Mouse (Mus musculus) heart, postnatal 0 days (tissue): ENCODE results near the gene Zfp260. TPM values are rescaled to one million over a fixed set of nuclear protein-coding genes. Genes with fewer than 3 reads are reported as not detected.
A peak's percentile ranks its signal among the peaks of the same experiment; 100 is the strongest.

Experiments
- ATAC-seq: fragments of 200-750 bp; cut with Nextera tagmentation; 2 replicates; pipeline ENCODE4 v1.8.0; 2017; ENCODE audit warnings: low read depth, moderate number of reproducible peaks, moderate library complexity; ENCODE audit not compliant: insufficient read depth
- DNase-seq: peaks from one replicate; pipeline ENCODE4 v3.0.0-alpha.2; 2016; ENCODE audit warnings: low spot score
- H3K27ac ChIP-seq: fragments of 300-500 bp; sonication (generic); 2 replicates; pipeline ENCODE4 v1.5.1; 2014; ENCODE audit warnings: low read depth, mild to moderate bottlenecking
- H3K27me3 ChIP-seq: fragments of 300-500 bp; sonication (generic); 2 replicates; pipeline ENCODE4 v1.6.1; 2014; ENCODE audit warnings: low read length, mixed read lengths; ENCODE audit not compliant: control insufficient read depth, insufficient read depth
- H3K36me3 ChIP-seq: fragments of 300-500 bp; sonication (generic); replicated peaks from 2 replicates; pipeline ENCODE4 v1.6.1; 2014; ENCODE audit warnings: low read length, mixed read lengths; ENCODE audit not compliant: control insufficient read depth, insufficient read depth
- H3K4me1 ChIP-seq: fragments of 300-500 bp; sonication (generic); 2 replicates; pipeline ENCODE4 v1.6.1; 2014; ENCODE audit warnings: antibody characterized with exemption; ENCODE audit not compliant: control insufficient read depth, insufficient read depth
- H3K4me2 ChIP-seq: fragments of 300-500 bp; sonication (generic); 2 replicates; pipeline ENCODE4 v1.6.1; 2014; ENCODE audit warnings: low read depth, mild to moderate bottlenecking, low read length, moderate library complexity
- H3K4me3 ChIP-seq: fragments of 300-500 bp; sonication (generic); 2 replicates; pipeline ENCODE4 v1.5.1; 2014; ENCODE audit warnings: low read depth, low read length
- H3K9ac ChIP-seq: fragments of 300-500 bp; sonication (generic); replicated peaks from 2 replicates; pipeline ENCODE4 v1.6.1; 2014; ENCODE audit warnings: low read depth, low read length, mixed read lengths
- H3K9me3 ChIP-seq: fragments of 300-500 bp; sonication (generic); replicated peaks from 2 replicates; pipeline ENCODE4 v1.6.1; 2016; ENCODE audit warnings: low read length; ENCODE audit not compliant: control insufficient read depth
- CTCF ChIP-seq: IDR thresholded peaks from 2 replicates; pipeline ENCODE4 v1.5.1; 2016; ENCODE audit warnings: antibody characterized with exemption, control low read depth, low read depth
- EP300 ChIP-seq: IDR thresholded peaks from 2 replicates; pipeline ENCODE4 v1.6.1; 2016; ENCODE audit warnings: antibody characterized with exemption, low read depth
- WGBS: fragments of 180-500 bp; shearing (Covaris S2); extraction: QIAGEN DNeasy Blood & Tissue Kit; methylation state at CpG from one replicate; pipeline ENCODE4 v1.1.7; 2014; 5-methylcytosine and 5-hydroxymethylcytosine counted together
- polyA plus RNA-seq: library from polyadenylated mRNA; unstranded; fragments of >200 nt; fragmentation: Nextera tagmentation; extraction: Ambion mirVana; gene quantifications from 2 replicates; pipeline ENCODE4 v1.2.1, GENCODE M21; 2015
- total RNA-seq: library from RNA; depleted of rRNA; stranded (reverse); fragments of >200 nt; gene quantifications from 2 replicates; pipeline ENCODE4 v1.2.3, GENCODE M21; 2014; ENCODE audit warnings: low replicate concordance

The Zfp260 gene
- total and polyA plus RNA-seq, 2 experiments from 2014 or later: 33.1 to 54.6 TPM

DNA sequence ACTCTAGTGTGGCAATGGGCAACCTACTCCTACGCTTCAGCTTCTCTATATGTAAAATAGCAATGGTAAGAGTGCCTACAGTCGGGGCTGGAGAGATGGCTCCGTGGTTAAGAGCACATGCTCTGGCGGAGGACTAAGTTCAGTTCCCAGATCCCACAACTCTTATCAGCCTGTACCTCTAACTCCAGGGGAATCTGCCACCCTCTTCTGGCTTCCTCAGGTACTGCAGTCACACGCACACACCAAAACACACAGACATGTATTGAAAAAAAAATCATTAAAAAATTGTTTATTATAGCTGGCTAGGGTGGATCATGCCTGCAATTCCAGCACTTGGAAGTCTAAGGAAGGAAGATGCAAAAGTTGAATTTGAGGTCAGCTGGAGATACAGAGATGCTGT lies 32.1 kb upstream of the Zfp260 start:
- WGBS: 93% methylated on average over 5 of the region's 5 CpGs
- ATAC-seq: no peak
- Histone ChIP-seq H3K9me3 (no peaks in the 10 kb centered on the region), H3K27ac (no peak overlapping the region), H3K9ac (no peak overlapping the region), H3K27me3 (no peaks in the 10 kb centered on the region), H3K4me2 (no peak overlapping the region), H3K4me1 (no peaks in the 10 kb centered on the region), H3K36me3 (peaks cover 14% of the 10 kb centered on the region; the same call in 1 of the 2 replicates), H3K4me3 (no peak overlapping the region)
- DNase-seq: no peak
- TF ChIP-seq EP300 (no peak), CTCF (peak; percentile 19; the same call in 1 of the 2 replicates)

DNA sequence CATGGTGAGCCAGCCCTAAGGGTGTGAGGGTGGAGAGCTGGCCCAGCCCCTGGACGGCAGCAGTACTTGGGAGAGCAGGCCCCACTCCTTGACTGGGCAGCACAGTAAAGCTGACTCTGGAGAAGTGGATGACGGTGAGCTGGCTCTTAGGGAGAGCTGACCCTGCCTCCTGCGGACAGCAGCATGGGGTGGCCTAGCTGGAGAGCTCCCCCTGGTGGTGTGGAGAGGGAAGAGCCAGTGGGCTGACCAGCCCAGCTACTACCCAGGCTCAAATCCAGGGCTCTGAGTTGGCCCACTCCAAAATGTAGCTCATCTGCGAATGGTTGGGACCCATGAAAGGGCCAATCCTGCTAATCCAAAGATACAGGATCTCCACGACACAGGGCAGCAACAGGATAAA lies 30.0 kb upstream of the Zfp260 start:
- Histone ChIP-seq H3K4me3 (no peak overlapping the region), H3K4me2 (no peak overlapping the region), H3K27me3 (no peaks in the 10 kb centered on the region), H3K4me1 (no peaks in the 10 kb centered on the region), H3K9me3 (no peaks in the 10 kb centered on the region), H3K27ac (no peak overlapping the region), H3K9ac (no peak overlapping the region), H3K36me3 (peaks cover 10% of the 10 kb centered on the region; the same call in 1 of the 2 replicates)
- TF ChIP-seq EP300: no peak
- TF ChIP-seq CTCF: 0 out of 2 replicates have a peak, but pooled peaks have one; percentile 2
- ATAC-seq (no peak), DNase-seq (no peak)
- WGBS: 82% methylated on average over 5 of the region's 5 CpGs

DNA sequence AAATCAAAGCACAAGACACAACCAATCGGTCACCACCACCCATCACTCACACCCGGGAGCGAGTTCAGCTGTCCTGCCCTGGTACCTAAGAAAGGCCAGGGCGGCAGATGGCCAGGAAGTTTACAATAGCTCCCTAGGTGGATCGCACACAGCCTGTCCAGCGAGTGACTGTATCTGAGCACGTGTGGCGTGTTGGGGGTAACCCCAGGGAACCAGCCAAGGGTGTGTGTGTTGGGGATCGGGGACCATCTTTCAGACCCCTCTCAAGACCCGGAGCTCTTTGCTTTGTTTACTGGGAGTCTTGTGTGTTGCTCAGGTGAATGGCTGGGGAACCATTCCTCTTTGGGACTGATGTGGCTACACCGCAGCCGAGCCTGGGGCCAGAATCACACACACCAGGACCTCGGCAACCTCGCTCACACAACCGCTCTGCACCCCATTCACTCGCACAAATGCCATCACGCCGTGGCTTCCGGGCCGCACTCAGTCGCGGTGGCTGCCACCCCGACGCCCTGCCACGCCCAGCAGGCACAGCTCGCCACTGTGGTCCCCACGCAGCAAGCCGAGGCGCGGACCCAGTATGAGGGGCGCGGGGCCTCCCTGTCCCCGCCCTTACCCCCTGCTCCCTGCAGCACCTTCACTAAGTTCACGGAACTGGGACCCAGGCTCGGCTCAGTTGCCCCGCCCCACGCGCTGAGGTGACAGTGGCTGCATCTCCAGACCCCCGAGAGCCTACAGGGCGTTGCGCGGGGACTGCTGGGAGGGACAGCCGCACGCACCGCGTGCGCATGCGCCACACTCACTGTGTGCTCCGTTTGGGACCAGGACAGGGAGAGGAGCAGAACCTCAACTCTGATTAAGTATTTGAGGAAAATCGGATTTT lies 22.2 kb upstream of the Zfp260 start, which contains the start of gene Zfp82:
Gene Zfp82, minus strand, starts transcription at position 755 of the 883 bp plus-strand sequence.
- under 1% methylated on average over 50 of the region's 50 CpGs for WGBS
- peak within 1 kb of the TSS; percentile 67 for H3K9ac ChIP-seq

DNA sequence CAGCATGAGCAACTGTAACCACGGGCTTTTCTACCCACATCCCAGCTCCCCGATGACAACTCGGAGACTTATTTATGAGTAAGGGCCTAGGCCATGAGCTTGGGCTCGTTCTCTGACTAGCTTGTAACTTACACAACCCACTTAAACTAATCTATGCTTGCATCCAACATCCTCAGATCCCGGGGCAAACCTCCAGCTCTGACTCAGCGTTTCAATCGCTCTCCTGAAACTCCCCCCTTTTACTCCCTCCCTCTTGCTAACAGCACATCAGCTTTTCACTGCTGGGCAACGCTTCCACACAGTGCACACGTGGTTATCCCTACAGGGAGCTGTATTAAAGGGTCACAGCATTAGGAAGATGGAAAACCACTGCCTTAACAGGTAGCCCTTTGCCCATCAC lies 8.1 kb upstream of the Zfp260 start:
- H3K27ac ChIP-seq: no peak overlapping the region
- no peak for TF ChIP-seq CTCF
- no peak for TF ChIP-seq EP300
- H3K4me2 ChIP-seq: no peak overlapping the region
- ATAC-seq: no peak
- DNase-seq: no peak
- peaks cover 7% of the 10 kb centered on the region; the same call in 1 of the 2 replicates for H3K4me1 ChIP-seq
- H3K9me3 ChIP-seq: no peaks in the 10 kb centered on the region
- H3K4me3 ChIP-seq: no peak overlapping the region
- H3K36me3 ChIP-seq: no peaks in the 10 kb centered on the region; the same call in 1 of the 2 replicates
- H3K9ac ChIP-seq: no peak overlapping the region
- H3K27me3 ChIP-seq: no peaks in the 10 kb centered on the region
- WGBS: 86% methylated on average over 9 of the region's 9 CpGs

More for the DNA sequence above, 22.2 kb upstream of the Zfp260 start, which contains the start of gene Zfp82:
- H3K27me3 ChIP-seq: no peaks in the 10 kb centered on the region
- no peaks in the 10 kb centered on the region for H3K9me3 ChIP-seq
- H3K4me1 ChIP-seq: no peaks in the 10 kb centered on the region
- H3K4me2 ChIP-seq: peak within 1 kb of the TSS; percentile 99
- ATAC-seq (peak; percentile 91), DNase-seq (peak; percentile 81)
- H3K36me3 ChIP-seq: peaks cover 10% of the 10 kb centered on the region
- peak within 1 kb of the TSS; percentile 26; the same call in 1 of the 2 replicates for H3K27ac ChIP-seq
- TF ChIP-seq EP300: no peak
- TF ChIP-seq CTCF: no peak
- H3K4me3 ChIP-seq: peak within 1 kb of the TSS; percentile 88

DNA sequence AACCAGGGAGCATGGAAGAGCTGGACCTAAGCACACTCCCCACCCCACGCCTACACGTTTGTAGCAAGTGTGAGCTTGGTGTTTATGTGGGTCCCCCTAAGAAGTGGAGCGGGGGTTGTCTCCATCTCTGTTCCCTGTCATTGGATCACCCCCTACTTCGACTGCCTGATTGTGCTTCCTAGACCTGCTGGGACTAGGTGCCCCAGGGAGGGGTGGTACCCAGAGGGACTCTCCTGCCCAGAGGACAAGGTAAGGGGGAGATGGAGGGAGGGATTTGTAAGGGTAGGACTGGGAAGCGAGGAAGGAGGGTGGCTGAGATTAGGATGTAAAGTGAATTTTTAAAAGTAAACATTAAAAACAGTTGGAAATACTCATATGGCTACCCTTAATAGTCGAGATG lies 5.2 kb upstream of the Zfp260 start:
- WGBS: 24% methylated on average over 6 of the region's 6 CpGs
- Histone ChIP-seq H3K4me1 (peaks cover 13% of the 10 kb centered on the region), H3K4me2 (peak overlapping the region; percentile 81), H3K27me3 (no peaks in the 10 kb centered on the region), H3K9me3 (no peaks in the 10 kb centered on the region), H3K36me3 (no peaks in the 10 kb centered on the region; the same call in 1 of the 2 replicates), H3K27ac (no peak overlapping the region), H3K9ac (peak overlapping the region; percentile 60), H3K4me3 (peak overlapping the region; percentile 53)
- DNase-seq: no peak
- ATAC-seq: no peak
- TF ChIP-seq CTCF: no peak
- no peak for TF ChIP-seq EP300
